Mouse (Mus musculus) small intestine, adult 2 months (tissue): ENCODE measurements around the gene Rapgef5.

ENCODE experiments used
- CTCF ChIP-seq: fragments of 200-500 bp; IDR thresholded peaks from 2 replicates; pipeline ENCODE4 v1.5.1; 2012; ENCODE audit warnings: low read depth, mild to moderate bottlenecking, control low read depth, inconsistent platforms, low read length, moderate library complexity, mixed read lengths; ENCODE audit not compliant: insufficient replicate concordance, insufficient read length; ENCODE audit errors: extremely low read depth
- POLR2A ChIP-seq: fragments of 200-500 bp; IDR thresholded peaks from 2 replicates; pipeline ENCODE4 v1.6.1; 2012; ENCODE audit warnings: low read depth, mild to moderate bottlenecking, control low read depth, inconsistent platforms, low read length, moderate library complexity

- TF ChIP-seq CTCF: no peak
- no peak for TF ChIP-seq POLR2A
These were observed 103.3 kb downstream of the Rapgef5 start for GRCm38 (mm10) chr12:117619523-117620023.
